Mouse (Mus musculus) c-Kit-positive CD71-positive TER-119-negative erythroid progenitor cells, embryonic 14.5 days (primary cell): ENCODE measurements around the gene Nptxr.

Experiments used
- DNase-seq: peaks from one replicate; pipeline ENCODE4 v3.0.0-alpha.2; 2013; ENCODE audit warnings: low read depth

Nptxr gene

DNA sequence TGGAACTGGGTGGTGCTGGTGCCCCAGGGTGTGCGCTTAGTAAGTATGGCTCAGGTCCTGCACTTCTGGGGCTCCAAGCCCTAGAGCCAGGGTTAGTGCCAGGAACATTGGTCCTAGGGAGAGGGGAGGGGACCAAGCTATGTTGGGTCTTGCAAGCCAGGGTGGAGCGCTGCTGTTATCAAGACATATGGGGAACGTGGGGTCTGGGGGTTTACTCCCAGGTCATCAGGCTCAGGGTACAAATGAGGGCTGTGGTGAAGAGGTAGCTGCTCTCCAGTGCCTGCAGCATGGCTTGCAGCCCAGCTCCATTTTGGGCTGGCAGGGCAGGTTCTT lies 51.2 kb downstream of the Nptxr start:
- DNase-seq, result no peak

DNA sequence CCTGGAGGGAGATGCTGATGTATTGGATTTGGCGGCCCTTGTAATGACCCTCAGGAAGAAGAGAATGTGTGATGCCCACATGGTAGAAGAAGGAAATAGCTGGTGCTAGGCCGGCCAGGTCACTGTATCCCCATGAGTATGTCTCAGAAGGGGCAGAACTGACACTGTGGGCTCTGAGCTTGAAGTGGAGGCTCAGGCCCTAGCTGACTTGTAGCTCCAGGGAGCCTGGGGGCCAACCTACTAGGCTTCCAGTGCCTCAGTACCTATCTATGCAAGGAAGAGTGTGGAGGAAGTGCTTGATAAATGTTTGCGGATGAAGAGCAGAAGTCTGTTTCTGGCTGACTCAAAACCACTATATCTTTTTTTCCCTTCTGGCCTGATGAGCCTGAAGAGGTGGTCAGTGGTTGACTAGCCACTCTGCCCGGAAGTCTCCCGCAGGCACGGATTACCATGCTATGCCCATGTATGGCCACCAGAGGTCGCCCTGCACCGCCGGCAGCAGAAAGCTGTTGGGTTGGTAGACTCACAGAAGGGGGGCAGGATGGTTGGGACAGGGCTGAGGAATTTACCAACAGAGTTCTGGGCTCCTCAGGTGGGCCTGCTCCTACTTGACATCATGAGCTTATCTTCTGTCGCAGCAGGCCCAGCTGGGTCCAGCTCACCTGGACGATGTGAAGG lies 51.7 kb downstream of the Nptxr start:
- no peak for DNase-seq

DNA sequence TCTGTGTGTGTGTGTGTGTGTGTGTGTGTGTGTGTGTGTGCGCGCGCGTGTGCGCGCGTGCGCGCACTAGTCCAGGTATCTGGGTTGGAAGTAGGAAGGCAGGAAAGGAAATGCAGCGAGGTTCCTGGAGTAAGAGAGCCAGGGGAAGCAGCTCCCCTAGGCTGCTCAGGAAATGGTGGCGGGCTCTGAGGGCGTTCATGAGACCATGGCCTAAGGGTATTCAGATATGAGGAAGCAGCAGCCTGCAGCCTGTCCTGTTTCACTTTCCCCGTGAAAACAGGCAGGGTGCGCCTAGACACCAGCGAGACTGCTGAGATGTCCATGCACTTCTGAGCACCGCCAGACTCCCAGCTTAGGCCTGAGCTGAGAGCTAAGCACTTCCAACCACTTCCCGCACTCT lies 52.8 kb downstream of the Nptxr start:
- no peak for DNase-seq

DNA sequence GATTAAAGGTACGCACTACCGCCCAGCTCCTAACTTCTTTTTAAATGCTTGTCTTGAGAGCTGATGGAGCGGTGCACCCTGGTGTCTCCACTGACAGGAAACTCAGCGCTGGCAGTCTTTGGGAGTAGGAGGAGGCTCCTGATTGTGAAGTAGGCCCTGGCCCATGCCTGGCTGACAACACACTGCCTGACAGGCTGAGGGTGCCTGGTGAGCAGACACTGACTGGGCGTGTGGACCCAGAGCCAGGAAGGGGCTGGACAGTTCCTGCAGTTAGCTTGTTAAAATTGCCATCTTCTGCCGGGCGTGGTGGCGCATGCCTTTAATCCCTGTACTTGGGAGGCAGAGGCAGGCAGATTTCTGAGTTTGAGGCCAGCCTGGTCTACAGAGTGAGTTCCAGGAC lies 54.3 kb downstream of the Nptxr start:
- no peak for DNase-seq

DNA sequence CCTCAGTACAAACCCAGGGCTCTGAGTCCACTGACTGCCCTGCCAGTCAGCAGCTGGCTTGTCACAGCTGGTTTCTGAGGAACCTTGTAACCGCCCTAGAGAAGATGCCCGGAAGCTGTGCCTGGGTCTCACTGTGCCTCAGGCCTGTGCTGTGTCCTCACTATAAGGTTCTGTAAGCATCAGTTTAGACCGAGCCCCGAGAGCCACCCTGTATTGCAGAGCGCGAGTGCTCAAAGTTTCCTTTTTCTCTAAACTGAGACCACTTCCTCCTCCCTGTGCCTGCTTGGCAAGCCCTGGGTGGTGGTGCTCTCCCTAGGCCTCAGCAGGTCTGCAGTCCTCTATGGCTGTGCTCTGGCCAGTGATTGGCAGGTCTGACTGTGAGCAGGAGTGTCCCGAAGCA lies 55.4 kb downstream of the Nptxr start:
- DNase-seq, result no peak

DNA sequence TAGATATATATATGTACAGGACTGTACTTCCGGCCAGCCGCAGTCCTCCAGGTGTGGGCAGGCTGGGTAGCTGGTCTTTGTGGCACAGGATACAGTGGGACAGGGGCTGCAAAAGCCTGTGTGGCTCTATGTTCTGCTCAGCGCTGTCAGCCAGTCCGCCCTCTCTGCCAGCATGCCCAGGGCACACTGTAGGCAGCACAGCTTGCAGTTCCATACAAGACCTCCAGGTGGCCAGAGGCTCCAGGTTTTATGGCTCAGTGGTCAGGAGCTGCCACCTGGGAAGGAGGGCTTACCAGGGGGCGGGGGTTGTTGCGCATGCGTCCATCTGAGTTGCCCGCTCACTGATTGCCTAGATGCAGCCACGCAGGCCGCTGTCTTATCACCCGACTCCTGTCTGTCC lies 56.6 kb downstream of the Nptxr start:
- DNase-seq, result no peak

DNA sequence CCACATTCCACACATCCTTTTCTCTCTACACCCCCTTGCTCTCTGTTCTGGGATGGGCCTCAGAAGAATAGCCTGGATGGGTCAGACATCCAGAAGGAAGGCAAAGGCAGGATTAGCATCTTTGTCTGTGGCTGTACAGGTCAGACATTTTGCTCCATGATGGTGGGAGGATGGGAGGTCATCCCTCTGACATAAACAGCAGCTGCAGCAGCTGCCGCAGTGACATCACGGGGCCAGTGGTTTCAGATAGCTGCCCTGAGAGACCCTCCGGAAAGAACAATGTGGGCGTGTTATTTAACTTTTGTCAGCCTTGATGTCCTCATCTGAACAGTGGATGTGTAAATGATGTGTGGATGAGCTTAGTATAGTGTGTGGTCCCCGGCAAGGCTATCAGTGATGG lies 58.7 kb downstream of the Nptxr start:
- no peak for DNase-seq

DNA sequence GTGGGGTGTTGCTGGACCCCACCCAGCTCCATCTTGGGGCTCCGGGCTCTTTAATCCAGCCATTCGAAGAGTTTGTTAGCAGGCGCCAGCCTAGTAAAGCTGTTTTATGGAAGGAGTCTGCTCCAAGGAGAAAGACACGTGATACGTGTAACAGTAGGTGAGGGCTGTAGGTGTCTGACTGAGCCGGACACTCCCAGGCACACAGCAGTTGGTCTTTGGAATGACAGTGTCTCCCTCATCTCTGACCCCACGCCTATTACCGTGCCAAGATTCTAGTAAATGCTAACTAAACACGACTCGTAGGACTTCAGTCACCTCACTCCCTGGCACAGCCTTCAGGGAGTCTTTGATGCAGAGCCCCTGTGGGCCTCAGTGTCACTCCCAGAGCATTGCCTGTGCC lies 59.3 kb downstream of the Nptxr start:
- DNase-seq, result no peak

DNA sequence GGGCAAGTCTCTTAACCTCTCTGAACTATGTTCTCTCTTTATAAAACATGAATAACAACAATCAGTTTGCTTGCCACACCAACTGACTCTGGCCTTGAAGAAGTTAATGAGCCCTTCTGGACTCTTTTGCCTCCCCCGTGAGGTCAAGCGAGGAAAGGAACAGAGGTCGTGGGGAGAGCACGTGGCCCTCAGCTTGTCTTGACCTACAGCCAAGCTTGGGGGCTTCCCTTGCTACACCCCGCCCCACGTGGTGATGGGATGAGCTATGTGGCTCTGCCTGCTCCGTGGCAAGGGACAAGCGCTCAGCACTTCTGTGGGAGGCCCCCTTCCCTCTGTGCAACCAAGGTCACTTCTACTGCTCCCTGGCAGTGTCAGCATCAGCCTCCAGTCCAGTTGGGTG lies 59.8 kb downstream of the Nptxr start:
- DNase-seq, result no peak

DNA sequence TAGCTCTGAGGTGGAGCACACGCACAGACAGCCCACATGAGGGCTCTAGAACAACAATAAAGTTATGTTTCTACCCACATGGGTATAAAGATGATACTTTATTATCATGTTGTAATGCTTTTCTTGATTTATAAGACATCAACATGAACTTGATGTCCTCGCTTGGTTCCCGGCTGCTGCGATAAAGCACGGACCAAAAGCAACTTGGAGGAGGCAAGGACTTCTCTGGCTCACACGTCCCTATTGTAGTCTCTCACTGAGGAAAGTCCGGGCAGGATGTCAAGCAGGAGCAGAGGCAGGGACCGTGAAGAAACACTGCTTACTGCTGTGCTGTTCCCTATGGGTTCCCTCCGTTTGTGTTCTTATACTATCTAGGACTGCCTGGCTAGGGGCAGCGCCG lies 60.6 kb downstream of the Nptxr start:
- no peak for DNase-seq

DNA sequence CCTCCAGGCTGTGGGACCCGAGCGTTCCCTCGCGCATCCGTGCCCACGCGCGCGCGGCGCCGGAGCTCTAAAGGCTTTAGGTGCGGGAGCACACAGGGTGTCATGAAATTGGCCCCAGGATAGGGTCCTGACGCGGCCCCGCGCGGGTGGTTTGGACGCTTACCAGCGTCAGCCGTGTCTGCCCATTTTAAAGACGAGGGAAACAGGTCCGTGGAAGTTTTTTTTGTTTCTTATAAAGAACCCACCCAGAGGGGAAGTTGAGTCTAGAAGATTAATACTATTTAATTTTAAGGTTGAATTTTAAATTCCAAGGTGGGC lies 61.9 kb downstream of the Nptxr start:
- DNase-seq, result no peak

DNA sequence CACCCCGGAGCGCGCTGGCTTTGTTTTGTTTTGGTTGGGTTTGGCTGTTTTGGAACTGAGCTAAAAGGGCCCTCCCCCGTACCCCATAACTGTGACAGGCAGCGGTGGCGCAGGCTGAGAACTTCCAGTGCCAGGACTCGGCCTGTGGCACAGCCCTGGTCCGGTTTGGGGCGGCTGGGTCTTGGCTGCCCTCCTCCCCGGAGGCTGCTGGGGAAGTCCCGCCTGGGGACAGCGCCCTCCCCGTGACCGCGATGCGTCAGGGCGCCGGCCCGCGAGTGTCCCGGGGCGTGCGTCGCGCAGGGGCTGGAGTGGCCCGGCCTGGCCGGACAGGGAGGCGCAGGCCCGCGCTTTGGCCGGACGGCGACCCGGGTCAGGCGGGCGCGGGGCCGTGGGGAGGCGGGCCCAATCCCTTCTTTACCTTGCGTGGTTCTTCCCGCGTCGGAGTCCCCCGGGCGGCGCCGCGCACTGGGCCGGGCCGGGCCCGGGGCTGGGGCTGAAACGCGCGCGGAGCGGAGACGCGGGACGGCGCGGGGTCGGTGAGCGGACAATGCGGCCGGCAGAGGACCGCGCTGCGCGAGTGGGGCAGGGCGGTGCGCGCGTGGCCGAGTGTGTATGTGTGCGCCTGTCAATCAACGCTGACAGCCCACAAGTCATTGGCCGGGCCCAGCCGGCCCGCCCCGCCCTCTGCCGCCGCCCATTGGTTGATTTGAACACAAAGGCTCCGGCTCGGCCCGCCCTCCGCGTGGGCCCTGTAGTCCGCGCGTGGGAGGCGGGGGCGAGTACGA lies 62.5 kb downstream of the Nptxr start, which contains the start of gene Sun2:
TSS of gene Sun2 (minus strand) at position 616 of the 785 bp plus-strand sequence.
- DNase-seq, result peak; percentile 77

DNA sequence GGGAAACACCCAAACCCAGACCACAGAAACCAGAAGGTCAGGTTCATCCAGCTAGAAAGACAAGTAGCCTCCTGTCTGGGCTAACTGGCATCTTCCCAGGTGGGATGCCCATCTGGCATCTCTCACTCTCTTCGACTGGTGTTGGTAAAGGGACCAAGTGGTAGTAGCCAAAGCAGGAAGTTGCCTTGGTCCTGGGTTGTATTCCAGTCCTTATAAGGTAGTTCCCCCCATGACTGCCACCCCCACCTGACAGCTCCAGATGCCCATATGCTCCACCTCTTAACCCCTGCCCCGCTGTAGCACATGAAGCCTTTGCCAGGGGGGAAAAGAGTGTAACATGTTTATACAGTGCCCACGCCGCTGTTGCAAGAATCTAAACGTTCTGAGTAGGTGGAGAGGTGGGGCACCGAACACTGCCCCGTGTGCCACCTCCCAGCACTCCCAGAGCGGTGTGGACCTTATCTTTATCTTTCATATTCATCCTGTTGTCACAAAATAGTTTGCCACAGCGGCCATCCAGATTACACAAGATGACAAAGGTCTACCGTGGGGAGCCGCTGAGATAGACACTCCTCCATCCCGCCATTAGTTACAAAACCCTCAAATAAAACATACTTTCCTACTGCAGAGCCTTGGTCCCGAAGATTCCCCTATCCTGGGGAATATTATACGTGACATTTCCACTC lies 63.2 kb downstream of the Nptxr start:
- DNase-seq, result no peak

DNA sequence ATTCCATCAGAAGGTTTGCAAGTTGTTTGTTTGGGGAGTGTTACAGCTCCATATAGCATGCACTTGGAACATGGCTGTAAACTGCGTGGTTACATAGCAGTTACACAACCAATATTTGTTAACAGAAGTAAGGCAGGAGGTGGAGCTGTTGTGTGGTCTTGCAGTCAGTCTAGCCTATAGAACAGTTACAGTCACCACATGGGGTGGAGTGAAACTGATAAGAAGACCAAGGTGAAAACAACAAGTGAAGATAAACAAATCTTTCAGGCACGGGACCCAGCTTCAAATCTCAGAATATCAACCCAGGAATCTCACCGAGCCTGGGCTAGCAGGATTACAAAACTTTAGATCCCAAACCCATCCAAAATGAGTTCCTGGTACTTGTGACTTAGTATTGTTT lies 63.8 kb downstream of the Nptxr start:
- no peak for DNase-seq
